Mouse (Mus musculus): ENCODE data around the gene Nrxn1.

DNA sequence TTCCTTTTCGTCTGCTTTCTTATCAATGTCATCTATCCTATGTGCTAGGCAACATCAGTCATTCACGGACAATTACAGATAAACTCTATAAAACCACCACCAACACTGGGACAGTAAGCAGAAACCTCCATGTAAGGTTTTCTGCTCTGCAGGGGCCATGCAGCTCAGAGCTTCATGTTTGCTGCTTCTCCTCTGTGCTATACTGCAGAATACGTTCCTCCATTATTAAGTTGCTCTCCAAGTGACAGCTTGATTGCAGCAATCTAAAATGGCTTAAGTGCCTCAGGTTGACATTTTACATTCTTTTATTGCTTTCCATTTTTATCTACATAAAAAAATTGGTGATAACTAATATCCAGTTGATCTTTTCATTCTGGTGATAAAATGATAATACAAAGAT, 477.9 kb downstream of the Nrxn1 start:
- TF ChIP-seq CTCF (IDR thresholded peaks at IDR 0.05) (no peak), EP300 (IDR thresholded peaks at IDR 0.05; ENCODE audit: insufficient read depth, low read depth, low read length) (no peak)
